Mouse (Mus musculus) CH12.LX (cell line): Measurements from ENCODE around the gene Gnb1.

Experiments used
- CHD2 ChIP-seq: IDR thresholded peaks from 2 replicates; pipeline ENCODE4 v1.6.1; 2011; ENCODE audit warnings: low read length, improper control_type of control experiment
- CTCF ChIP-seq, 2 experiments: IDR thresholded peaks in 1 of 2; conservative IDR thresholded peaks in 1 of 2; 2 replicates each; pipeline ENCODE4 v1.5.1; 2011 to 2012; ENCODE audit warnings: low read depth in 2 of 2, low read length in 2 of 2, improper control_type of control experiment in 1 of 2, inconsistent platforms in 1 of 2, mild to moderate bottlenecking in 1 of 2, moderate library complexity in 1 of 2
- E2F4 ChIP-seq: IDR thresholded peaks from 2 replicates; pipeline ENCODE4 v1.6.1; 2011; ENCODE audit warnings: low read depth, low read length, improper control_type of control experiment; ENCODE audit not compliant: insufficient replicate concordance
- ELF1 ChIP-seq: IDR thresholded peaks from 2 replicates; pipeline ENCODE4 v1.6.1; 2014; ENCODE audit warnings: low read depth, mild to moderate bottlenecking, inconsistent platforms, low read length, improper control_type of control experiment
- EP300 ChIP-seq: IDR thresholded peaks from 2 replicates; pipeline ENCODE4 v1.6.1; 2011; ENCODE audit warnings: low read length, improper control_type of control experiment
- HCFC1 ChIP-seq: IDR thresholded peaks from 2 replicates; pipeline ENCODE4 v1.6.1; 2012; ENCODE audit warnings: low read depth, mild to moderate bottlenecking, inconsistent platforms, low read length, improper control_type of control experiment
- JUND ChIP-seq: conservative IDR thresholded peaks from 2 replicates; pipeline ENCODE4 v1.6.1; 2011; ENCODE audit warnings: low read depth, low read length, improper control_type of control experiment
- MEF2A ChIP-seq: IDR thresholded peaks from 2 replicates; pipeline ENCODE4 v1.6.1; 2014; ENCODE audit warnings: low read depth, mild to moderate bottlenecking, inconsistent platforms, low read length, improper control_type of control experiment, borderline replicate concordance
- POLR2A ChIP-seq: IDR thresholded peaks from 2 replicates; pipeline ENCODE4 v1.6.1; 2011; ENCODE audit warnings: low read depth, mild to moderate bottlenecking, improper control_type of control experiment, low read length
- RCOR1 ChIP-seq: conservative IDR thresholded peaks from 2 replicates; pipeline ENCODE4 v1.6.1; 2012; ENCODE audit warnings: low read depth, mild to moderate bottlenecking, inconsistent platforms, low read length, improper control_type of control experiment
- ZNF384 ChIP-seq: IDR thresholded peaks from 2 replicates; pipeline ENCODE4 v1.6.1; 2012; ENCODE audit warnings: low read depth, low read length, improper control_type of control experiment, inconsistent platforms

DNA sequence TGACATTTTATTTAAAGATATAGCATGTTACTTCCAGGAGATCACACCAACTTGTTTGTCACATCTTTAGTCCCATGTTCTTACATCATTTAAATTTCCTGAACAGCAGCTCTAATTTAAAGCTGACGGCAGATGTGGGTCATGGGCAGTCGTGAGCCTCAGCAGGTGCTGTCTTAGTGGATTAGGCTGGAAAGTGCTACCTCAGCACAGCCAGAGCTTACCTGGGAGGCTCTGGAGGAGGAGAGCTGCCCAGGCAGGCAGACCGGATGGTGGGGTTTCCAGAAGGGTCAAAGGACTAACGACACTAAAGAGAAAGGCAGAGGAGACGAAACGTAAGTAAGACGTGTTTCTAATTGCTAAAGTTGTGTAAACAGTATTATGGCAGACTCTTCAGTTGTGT, 31.2 kb downstream of the Gnb1 start:
- TF ChIP-seq CTCF (conservative IDR thresholded peaks at IDR 0.05 in 1 of 2, IDR thresholded peaks at IDR 0.05 in 1 of 2; ENCODE audit: low read depth in 2 of 2, low read length in 2 of 2) (no peak), POLR2A (peak; percentile 7; the same call in 1 of the 2 replicates), ZNF384 (no peak), E2F4 (no peak), CHD2 (no peak), MEF2A (no peak), EP300 (no peak), JUND (no peak), HCFC1 (no peak), ELF1 (no peak), RCOR1 (no peak)
